Mouse (Mus musculus): ENCODE results near the gene Ifit1bl1. TPM values are rescaled to one million over a fixed set of nuclear protein-coding genes. Genes with fewer than 3 reads are reported as not detected.

The Ifit1bl1 gene
- polyA plus RNA-seq (2017; shearing (Covaris generic)) = 100 to 1,000 TPM in 1 of 2 experiments, 10 to 100 TPM in 1; 70.8 to 124 TPM

DNA sequence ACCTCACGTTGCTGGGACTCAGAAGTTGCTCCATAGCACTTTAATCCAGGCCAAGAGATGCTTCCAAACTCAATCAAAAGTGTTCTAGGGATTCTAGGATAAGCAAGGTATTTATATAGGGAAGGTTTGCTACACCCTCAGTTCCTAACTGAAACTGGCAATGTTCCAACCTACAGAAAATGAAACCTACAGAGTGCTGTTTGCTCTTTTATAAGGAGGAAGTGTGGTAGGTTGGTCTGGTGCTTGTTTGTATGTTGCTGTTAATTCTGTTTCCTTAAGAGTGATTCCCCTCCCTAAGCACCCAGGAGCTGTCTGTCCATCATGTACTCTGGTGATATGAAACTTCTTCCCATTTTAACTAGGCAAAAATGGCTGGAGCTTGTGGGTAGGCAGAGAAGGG, at the start of gene Ifit1bl1:
TSS of gene Ifit1bl1 (minus strand) at position 69 of the 400 bp plus-strand sequence.

DNA sequence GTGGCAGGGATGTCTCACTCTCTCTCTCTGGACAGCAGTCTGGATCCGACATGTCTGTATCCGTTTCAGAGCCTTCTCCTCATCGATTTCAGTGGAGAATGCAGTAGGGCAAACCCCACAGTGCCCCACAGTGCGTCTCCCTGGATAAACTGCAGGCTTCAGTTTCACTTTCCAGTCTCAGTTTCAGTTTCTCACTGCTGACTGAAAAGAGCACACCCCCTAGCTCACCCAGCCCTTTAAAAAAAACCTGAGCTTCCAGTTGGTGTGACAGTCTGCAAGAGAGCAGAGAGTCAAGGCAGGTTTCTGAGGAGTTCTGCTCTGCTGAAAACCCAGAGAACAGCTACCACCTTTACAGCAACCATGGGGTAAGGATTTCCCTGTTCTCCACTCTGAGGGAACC, 38.9 kb upstream of the Ifit1bl1 start, which contains the start of the genes Ifit1bl2 and Ifit1:
TSS of gene Ifit1bl2 (minus strand) at position 121 of the 400 bp plus-strand sequence.
TSS of gene Ifit1 (plus strand) at position 249 of the 400 bp plus-strand sequence.

DNA sequence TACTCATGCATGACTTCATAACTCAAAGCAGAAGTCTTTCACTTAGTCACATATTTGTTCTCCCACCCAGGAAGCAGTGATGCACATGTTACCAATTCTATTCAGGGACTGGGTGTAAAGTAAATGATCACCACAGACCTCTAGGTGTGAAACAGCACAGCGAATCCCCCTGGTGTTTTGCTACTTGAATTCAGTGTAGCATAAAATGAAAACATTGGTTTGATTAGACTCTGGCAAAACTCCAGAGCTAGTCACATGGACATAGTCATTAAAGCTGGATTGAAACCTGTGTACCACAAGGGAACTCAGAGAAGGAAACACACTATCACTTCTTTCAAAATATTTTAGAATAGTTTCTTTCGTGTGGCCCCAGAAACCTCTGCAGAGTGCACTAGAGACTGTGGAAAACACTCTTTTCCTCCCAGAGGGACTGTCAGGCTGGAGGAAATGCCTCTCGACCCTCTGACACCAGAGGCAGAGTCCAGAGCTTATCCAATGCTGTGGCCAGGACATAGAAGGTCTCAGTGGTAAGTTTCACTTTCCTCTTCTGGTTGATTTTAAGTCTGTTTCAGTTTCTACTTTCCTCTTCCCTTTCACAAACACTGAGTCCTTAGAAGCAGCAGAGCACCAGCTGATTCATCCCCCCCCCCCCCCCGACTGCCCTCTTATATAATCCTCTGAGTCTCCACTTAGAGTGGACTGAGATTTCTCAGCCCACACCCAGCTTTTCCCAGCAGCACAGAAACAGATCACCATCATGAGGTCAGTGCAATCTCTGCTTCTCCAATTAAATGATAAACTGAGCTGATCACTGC, 5.7 kb upstream of the Ifit1bl1 start, which contains the start of gene Ifit3b:
TSS of gene Ifit3b (plus strand) at position 734 of the 815 bp plus-strand sequence.

GRCm38 (mm10) chr19:34583126-34583766, 18.5 kb downstream of the Ifit1bl1 start, which contains the start of gene Ifit3:
Gene Ifit3, plus strand, starts transcription at chr19:34583531.

DNA sequence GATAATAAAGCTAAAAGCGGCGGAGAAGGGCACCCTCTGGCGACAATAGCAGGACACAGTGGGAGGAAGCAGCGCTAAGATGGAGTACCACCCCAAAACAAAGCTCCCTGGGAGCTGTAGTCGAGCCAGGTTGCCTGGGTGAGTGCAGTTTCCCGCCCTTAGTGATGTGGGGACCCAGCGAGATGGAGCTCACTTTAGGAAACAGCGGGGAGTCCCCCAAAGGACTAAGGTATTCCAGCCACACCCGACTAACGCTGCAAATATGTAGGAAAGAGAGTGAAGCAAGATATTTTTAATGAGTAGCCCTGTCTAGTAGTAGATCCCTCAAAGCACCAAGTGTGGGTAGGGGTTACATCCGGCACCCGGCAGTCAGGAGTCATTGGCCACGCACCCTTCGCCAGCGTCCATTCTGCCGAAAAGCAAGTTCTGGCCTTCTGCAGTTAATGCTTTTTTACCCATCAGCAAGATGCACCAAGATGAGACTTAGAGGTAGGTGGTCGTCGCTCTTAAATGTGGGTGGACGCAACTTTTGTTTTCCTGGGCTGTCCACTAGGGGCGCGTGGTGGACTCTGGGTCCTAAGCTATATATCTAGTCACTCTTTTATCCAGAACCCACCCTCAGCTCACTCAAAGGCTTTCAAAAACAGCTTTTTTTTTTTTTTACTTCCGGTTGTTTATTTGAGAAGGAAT, 51.1 kb downstream of the Ifit1bl1 start, which contains the start of gene Ifit2:
TSS of gene Ifit2 (plus strand) at position 161 of the 690 bp plus-strand sequence.

Other genes with a start within 250 kb of the Ifit1bl1 start
- not detected for gene Ch25h, start 126.8 kb downstream of the Ifit1bl1 start, polyA plus RNA-seq (2017; shearing (Covaris generic))
- gene Lipa, start 74.5 kb downstream of the Ifit1bl1 start, polyA plus RNA-seq (2017; shearing (Covaris generic)) = 10 to 100 TPM; 67.1 to 72.4 TPM
- gene Ifit2, start 51.3 kb downstream of the Ifit1bl1 start, polyA plus RNA-seq (2017; shearing (Covaris generic)) = 10 to 100 TPM; 29.4 to 30.1 TPM
- gene Ifit3, start 18.4 kb downstream of the Ifit1bl1 start, polyA plus RNA-seq (2017; shearing (Covaris generic)) = 10 to 100 TPM; 45.3 to 54.8 TPM
- gene Ifit3b, start 6.0 kb upstream of the Ifit1bl1 start, polyA plus RNA-seq (2017; shearing (Covaris generic)) = 10 to 100 TPM in 1 of 2 experiments, 1 to 10 TPM in 1; 6.2 to 13.9 TPM
- 1 to 10 TPM; 1.0 to 1.9 TPM for gene Ifit1bl2, start 38.8 kb upstream of the Ifit1bl1 start, polyA plus RNA-seq (2017; shearing (Covaris generic))
- gene Ifit1, start 38.9 kb upstream of the Ifit1bl1 start, polyA plus RNA-seq (2017; shearing (Covaris generic)) = 10 to 100 TPM; 47.1 to 56.2 TPM
- gene Slc16a12, start 145.3 kb upstream of the Ifit1bl1 start, polyA plus RNA-seq (2017; shearing (Covaris generic)) = not detected

Measured in activated CD4-positive, CD25-positive, alpha-beta regulatory T cell (primary cell).